Mouse (Mus musculus) right cerebral cortex, postnatal 10 days (tissue): ENCODE results near the gene Hsph1.

ENCODE experiments used
- DNase-seq, 2 experiments: peaks; one replicate each; pipeline ENCODE4 v3.0.0; 2021; ENCODE audit warnings: low spot score in 2 of 2

The Hsph1 gene

GRCm38 (mm10) chr5:149636075-149636920 is at the start of gene Hsph1:
Gene Hsph1, minus strand, starts transcription at chr5:149636376.
- DNase-seq, result peak; percentile 100

GRCm38 (mm10) chr5:149680946-149681345 is 44.8 kb upstream of the Hsph1 start:
- DNase-seq, result no peak

- DNase-seq, result no peak
Measured at GRCm38 (mm10) chr5:149679886-149680285, 43.7 kb upstream of the Hsph1 start.

- DNase-seq, result no peak
Measured at GRCm38 (mm10) chr5:149679362-149679761, 43.2 kb upstream of the Hsph1 start.

GRCm38 (mm10) chr5:149678990-149679348 is 42.8 kb upstream of the Hsph1 start:
- no peak for DNase-seq

GRCm38 (mm10) chr5:149678100-149678989 is 42.2 kb upstream of the Hsph1 start, which contains the start of gene B3glct:
Gene B3glct, plus strand, starts transcription at chr5:149678230.
- peak; percentile 76 to 82 for DNase-seq

- no peak for DNase-seq
Measured at GRCm38 (mm10) chr5:149677196-149677595, 41.0 kb upstream of the Hsph1 start.

GRCm38 (mm10) chr5:149663417-149663816 is 27.2 kb upstream of the Hsph1 start:
- no peak for DNase-seq

- no peak for DNase-seq
Measured at GRCm38 (mm10) chr5:149662980-149663379, 26.8 kb upstream of the Hsph1 start.

- DNase-seq, result no peak
Measured at GRCm38 (mm10) chr5:149661428-149661827, 25.3 kb upstream of the Hsph1 start.

- DNase-seq, result no peak
Measured at GRCm38 (mm10) chr5:149659414-149659780, 23.2 kb upstream of the Hsph1 start.

- no peak for DNase-seq
Measured at GRCm38 (mm10) chr5:149658741-149659413, 22.7 kb upstream of the Hsph1 start.

- no peak for DNase-seq
Measured at GRCm38 (mm10) chr5:149658022-149658421, 21.8 kb upstream of the Hsph1 start.

GRCm38 (mm10) chr5:149655636-149656035 is 19.5 kb upstream of the Hsph1 start:
- no peak for DNase-seq

- DNase-seq, result no peak
Measured at GRCm38 (mm10) chr5:149650179-149650553, 14.0 kb upstream of the Hsph1 start.

GRCm38 (mm10) chr5:149649499-149650178 is 13.5 kb upstream of the Hsph1 start:
- no peak for DNase-seq

- DNase-seq, result no peak
Measured at GRCm38 (mm10) chr5:149648895-149649406, 12.8 kb upstream of the Hsph1 start.

GRCm38 (mm10) chr5:149648196-149648595 is 12.0 kb upstream of the Hsph1 start:
- no peak for DNase-seq

- peak in 1 of 2 experiments; percentile 59 for DNase-seq
Measured at GRCm38 (mm10) chr5:149647367-149648115, 11.4 kb upstream of the Hsph1 start.

GRCm38 (mm10) chr5:149642783-149643509 is 6.8 kb upstream of the Hsph1 start:
- DNase-seq, result no peak
